Mouse (Mus musculus) midbrain, embryonic 11.5 days (tissue): ENCODE measurements around the gene Zfp839. TPM values are rescaled to one million over a fixed set of nuclear protein-coding genes. Genes with fewer than 3 reads are reported as not detected.
A peak's percentile ranks its signal among the peaks of the same experiment; 100 is the strongest.

Experiments
- ATAC-seq: fragments of 200-750 bp; cut with Nextera tagmentation; 2 replicates; pipeline ENCODE4 v1.8.0; 2017; ENCODE audit warnings: moderate TSS enrichment, moderate library complexity; ENCODE audit not compliant: low FRiP score
- DNase-seq: peaks from one replicate; pipeline ENCODE4 v3.0.0; 2015; ENCODE audit warnings: low spot score; ENCODE audit errors: missing footprints
- H3K27ac ChIP-seq: fragments of 300-500 bp; sonication (generic); 2 replicates; pipeline ENCODE4 v1.5.1; 2014; ENCODE audit warnings: low read depth, low read length
- H3K27me3 ChIP-seq: fragments of 300-500 bp; sonication (generic); 2 replicates; pipeline ENCODE4 v1.6.1; 2014; ENCODE audit warnings: mild to moderate bottlenecking, low read length, moderate library complexity, mixed read lengths; ENCODE audit not compliant: control insufficient read depth, insufficient read depth
- H3K36me3 ChIP-seq: fragments of 300-500 bp; sonication (generic); 2 replicates; pipeline ENCODE4 v1.6.1; 2014; ENCODE audit warnings: mild to moderate bottlenecking, low read length, moderate library complexity, mixed read lengths; ENCODE audit not compliant: control insufficient read depth, insufficient read depth
- H3K4me1 ChIP-seq: fragments of 300-500 bp; sonication (generic); 2 replicates; pipeline ENCODE4 v1.6.1; 2014; ENCODE audit warnings: low read length; ENCODE audit not compliant: control insufficient read depth, insufficient read depth
- H3K4me2 ChIP-seq: fragments of 300-500 bp; sonication (generic); 2 replicates; pipeline ENCODE4 v1.6.1; 2014; ENCODE audit warnings: mild to moderate bottlenecking, moderate library complexity
- H3K4me3 ChIP-seq: fragments of 300-500 bp; sonication (generic); 2 replicates; pipeline ENCODE4 v1.5.1; 2014; ENCODE audit warnings: low read depth, low read length
- H3K9ac ChIP-seq: fragments of 300-500 bp; sonication (generic); 2 replicates; pipeline ENCODE4 v1.6.1; 2014; ENCODE audit warnings: low read length
- H3K9me3 ChIP-seq: fragments of 300-500 bp; sonication (generic); 2 replicates; pipeline ENCODE4 v1.6.1; 2016; ENCODE audit warnings: low read length; ENCODE audit not compliant: control insufficient read depth
- WGBS: fragments of 180-500 bp; shearing (Covaris S2); extraction: QIAGEN DNeasy Blood & Tissue Kit; methylation state at CpG from one replicate; pipeline ENCODE4 v1.1.7; 2014; 5-methylcytosine and 5-hydroxymethylcytosine counted together
- polyA plus RNA-seq: library from polyadenylated mRNA; unstranded; fragments of >200 nt; fragmentation: Nextera tagmentation; extraction: Ambion mirVana; gene quantifications from 2 replicates; pipeline ENCODE4 v1.2.1, GENCODE M21; 2014

The Zfp839 gene
- polyA plus RNA-seq, 1 experiment from 2014 or later = 1.8 TPM

DNA sequence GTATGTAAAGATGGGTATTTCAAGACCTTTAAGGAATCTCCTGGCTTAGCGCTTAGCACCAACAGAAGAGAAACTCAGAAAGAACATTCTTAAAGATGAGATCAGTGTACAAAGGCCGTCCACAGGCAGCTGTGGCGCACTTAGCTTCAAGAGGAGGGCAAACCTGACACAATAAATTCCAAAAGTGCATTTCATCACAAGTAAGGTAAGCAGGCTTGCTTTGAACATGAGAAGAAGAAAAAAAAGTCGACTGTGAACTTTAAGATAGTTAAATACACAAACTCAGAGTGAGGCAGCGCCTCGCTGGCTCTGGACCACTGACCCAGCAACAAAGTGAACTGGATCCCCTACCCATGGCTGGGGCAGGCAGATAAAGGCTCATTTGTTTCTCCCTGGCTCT is 13.3 kb upstream of the Zfp839 start:
- no peak for DNase-seq
- Histone ChIP-seq H3K4me2 (peak overlapping the region; percentile 12; the same call in 1 of the 2 replicates), H3K36me3 (no peaks in the 10 kb centered on the region), H3K9ac (peak overlapping the region; percentile 39; the same call in 1 of the 2 replicates), H3K4me1 (peaks cover 15% of the 10 kb centered on the region), H3K27ac (peak overlapping the region; percentile 76), H3K27me3 (no peaks in the 10 kb centered on the region), H3K9me3 (no peaks in the 10 kb centered on the region), H3K4me3 (no peak overlapping the region)
- 45% methylated on average over 6 of the region's 6 CpGs for WGBS
- no peak; the same call in 1 of the 2 replicates for ATAC-seq

DNA sequence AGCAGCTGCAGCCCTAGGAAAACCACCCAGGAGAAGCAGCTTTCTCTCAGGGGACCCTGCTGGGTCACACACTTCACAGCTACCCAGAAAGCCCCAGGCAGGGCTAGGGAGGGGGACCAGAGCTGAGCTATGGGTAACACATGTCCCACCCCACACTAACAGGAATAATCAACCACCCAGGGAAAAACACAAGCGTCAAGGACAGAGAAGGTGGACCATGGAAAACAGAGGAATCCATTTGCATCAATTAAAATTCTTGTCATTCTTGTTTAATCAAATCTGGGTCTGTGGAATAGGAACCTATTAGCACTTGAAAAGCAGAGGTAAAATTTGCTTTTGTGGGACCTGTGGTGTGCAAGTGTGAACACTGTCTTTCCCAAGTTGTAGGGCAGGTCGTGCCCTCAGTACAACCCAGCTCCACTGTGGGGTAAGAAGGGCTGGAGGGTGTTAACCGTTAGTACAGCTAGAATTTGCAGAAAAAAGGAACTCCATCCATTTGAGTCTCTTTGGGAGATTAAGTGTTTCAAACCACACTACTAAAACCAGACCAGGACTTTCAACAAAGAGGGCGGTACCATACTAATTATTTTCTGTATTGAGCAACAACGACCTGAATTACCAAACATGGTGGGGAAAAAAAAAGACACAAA is 12.7 kb upstream of the Zfp839 start:
- 38% methylated on average over 5 of the region's 5 CpGs for WGBS
- H3K27me3 ChIP-seq = no peaks in the 10 kb centered on the region
- ATAC-seq (peak; percentile 28; the same call in 1 of the 2 replicates), DNase-seq (peak; percentile 87)
- peaks cover 15% of the 10 kb centered on the region for H3K4me1 ChIP-seq
- peak overlapping the region; percentile 39; the same call in 1 of the 2 replicates for H3K9ac ChIP-seq
- peak overlapping the region; percentile 12; the same call in 1 of the 2 replicates for H3K4me2 ChIP-seq
- H3K36me3 ChIP-seq = no peaks in the 10 kb centered on the region
- no peak overlapping the region for H3K4me3 ChIP-seq
- peak overlapping the region; percentile 76 for H3K27ac ChIP-seq
- no peaks in the 10 kb centered on the region for H3K9me3 ChIP-seq

DNA sequence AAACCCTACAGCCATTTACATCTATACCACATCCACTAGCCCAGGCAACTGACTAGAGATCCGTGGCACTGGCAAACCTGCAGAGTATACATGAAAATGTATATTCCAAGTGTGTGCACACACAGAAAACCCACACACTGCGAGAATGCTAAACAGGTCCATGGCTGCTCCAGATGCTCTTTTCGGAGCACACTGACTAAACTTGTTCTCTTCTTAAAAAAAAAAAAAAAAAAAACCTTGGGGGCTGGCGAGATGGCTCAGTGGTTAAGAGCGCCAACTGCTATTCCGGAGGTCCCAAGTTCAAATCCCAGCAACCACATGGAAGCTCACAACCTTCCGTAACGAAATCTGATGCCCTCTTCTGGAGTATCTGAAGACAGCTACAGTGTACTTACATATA is 12.2 kb upstream of the Zfp839 start:
- ATAC-seq = no peak
- no peak overlapping the region for H3K4me3 ChIP-seq
- H3K4me1 ChIP-seq = peaks cover 15% of the 10 kb centered on the region
- no peaks in the 10 kb centered on the region for H3K9me3 ChIP-seq
- no peaks in the 10 kb centered on the region for H3K36me3 ChIP-seq
- DNase-seq = no peak
- 91% methylated on average over 8 of the region's 8 CpGs for WGBS
- H3K27me3 ChIP-seq = no peaks in the 10 kb centered on the region
- no peak overlapping the region for H3K4me2 ChIP-seq
- no peak overlapping the region; the same call in 1 of the 2 replicates for H3K27ac ChIP-seq
- H3K9ac ChIP-seq = no peak overlapping the region

DNA sequence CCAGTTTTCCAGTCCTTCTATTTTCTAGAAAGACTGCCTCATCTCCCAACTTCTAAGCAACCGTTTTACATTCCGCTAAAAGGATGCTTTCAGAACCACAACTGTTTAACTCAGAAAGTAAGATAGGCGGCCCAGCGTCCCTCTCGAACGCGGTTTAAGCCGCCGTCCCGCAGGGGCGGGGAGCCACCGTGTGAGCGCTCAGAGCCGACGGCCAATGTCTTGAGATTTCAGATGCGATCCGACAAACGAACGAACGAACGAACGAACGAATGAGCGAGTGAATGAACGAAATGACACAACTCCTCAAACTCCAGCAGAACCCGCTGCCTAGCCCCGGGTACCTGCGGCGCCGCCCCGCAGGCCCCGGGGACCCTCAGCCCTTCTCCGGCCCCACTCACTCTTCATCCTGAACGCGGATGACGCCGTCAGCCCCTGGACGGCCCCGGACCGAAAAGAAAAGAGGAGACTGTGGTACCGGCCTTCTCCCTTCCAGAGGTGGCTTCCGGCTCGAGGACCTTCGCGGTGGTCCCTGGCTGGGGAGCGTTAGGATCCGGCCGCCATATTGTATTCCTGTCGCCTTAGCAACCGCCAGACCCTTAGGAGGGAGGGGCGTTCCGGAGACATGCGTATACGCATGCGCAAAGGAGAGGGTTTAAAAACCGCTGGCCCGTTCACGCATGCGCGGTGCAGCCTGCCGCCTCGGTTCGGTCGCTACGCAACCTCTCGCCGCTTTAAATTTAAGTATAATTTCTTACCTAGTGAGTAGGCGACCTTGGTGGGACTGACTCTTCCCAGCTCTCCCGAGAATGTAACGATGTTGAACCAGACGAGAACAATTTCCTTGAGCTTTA is 9.5 kb upstream of the Zfp839 start, which contains the start of gene Mok:
Gene Mok (minus strand): TSS at position 592 of the 851 bp plus-strand sequence.
- H3K9ac ChIP-seq = peak within 1 kb of the TSS; percentile 58
- H3K4me1 ChIP-seq = peaks cover 18% of the 10 kb centered on the region
- ATAC-seq (peak; percentile 82), DNase-seq (peak; percentile 100)
- H3K27me3 ChIP-seq = peaks cover 5% of the 10 kb centered on the region; the same call in 1 of the 2 replicates
- peak within 1 kb of the TSS; percentile 68 for H3K4me2 ChIP-seq
- no peaks in the 10 kb centered on the region for H3K9me3 ChIP-seq
- peak within 1 kb of the TSS; percentile 80 for H3K4me3 ChIP-seq
- no peaks in the 10 kb centered on the region for H3K36me3 ChIP-seq
- WGBS = under 1% methylated on average over 70 of the region's 71 CpGs
- no peak within 1 kb of the TSS; the same call in 1 of the 2 replicates for H3K27ac ChIP-seq

DNA sequence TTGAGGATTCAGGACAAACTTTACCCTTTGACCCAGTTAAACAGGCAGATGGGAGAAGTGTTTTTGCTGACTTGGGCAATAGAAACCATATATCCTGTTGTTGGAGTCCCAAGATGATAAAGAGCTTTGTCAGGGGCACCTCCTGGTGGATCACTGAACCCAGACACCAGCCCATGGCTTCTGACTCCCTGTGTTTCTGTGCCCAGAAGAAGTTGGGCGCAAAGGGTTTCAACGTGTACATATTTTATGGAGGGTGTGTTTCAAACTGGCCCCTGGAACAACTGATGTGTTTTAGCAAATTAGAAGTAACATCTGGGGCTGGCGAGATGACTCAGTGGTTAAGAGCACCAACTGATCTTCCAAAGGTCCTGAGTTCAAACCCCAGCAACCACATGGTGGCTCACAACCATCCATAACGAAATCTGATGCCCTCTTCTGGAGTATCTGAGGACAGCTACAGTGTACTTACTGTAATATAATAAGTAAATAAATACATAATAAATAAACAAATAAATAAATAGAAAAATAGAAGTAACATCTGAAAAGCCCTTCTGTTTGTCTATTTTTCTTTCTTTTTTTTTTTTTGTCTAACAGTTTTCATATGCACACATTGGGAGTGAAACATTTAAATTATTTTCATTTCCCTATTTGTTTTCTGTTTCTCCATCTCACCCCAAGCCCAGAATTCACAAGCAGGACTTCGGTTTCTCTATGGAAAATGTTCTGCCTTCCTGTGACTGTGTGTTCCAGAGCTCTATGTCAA is 8.1 kb upstream of the Zfp839 start:
- WGBS = 65% methylated on average over 5 of the region's 5 CpGs
- Histone ChIP-seq H3K4me1 (peaks cover 22% of the 10 kb centered on the region), H3K4me3 (no peak overlapping the region), H3K27ac (no peak overlapping the region), H3K36me3 (no peaks in the 10 kb centered on the region), H3K9me3 (no peaks in the 10 kb centered on the region), H3K9ac (no peak overlapping the region), H3K4me2 (no peak overlapping the region), H3K27me3 (peaks cover 5% of the 10 kb centered on the region; the same call in 1 of the 2 replicates)
- ATAC-seq = no peak
- DNase-seq = peak; percentile 79

DNA sequence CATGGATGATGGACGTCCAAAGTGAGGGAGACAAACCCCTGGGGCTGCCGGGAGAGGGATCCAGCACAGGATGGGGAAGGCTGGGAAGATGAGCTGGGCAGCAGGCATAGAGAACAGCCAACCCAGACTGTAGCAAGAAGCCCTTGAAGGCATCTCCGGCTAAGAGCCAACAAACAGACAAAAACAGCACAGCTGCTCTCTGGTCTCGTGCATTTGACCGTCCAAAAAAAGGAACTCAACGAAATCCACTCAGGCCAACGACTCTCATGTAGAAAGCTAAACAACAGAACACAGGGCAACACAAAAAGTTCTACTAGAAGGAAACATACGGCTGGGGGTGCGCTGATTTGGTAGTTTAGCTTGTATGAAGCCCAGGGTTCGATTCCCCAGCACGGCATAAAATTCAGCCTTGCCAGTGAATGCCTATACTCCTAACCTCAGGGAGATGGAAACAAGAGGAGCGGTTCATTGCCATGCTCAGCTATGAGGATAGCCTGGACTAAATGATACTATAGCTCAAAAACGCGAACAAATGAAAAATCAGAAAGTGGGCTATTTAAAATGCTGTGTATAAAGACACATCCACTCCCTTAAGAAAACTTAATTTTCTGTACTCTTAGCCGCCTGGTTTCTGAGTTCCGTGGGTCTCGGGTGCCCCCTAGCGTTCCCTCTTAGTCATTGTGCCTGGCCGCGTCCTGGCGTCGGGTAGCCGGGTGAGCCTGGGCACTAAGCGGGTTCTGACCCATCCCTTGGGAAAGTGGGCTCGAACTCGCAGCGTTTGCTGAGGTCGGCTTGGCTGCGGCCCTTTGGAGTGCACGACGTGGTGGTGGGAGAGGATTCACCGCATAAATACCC is 6.6 kb upstream of the Zfp839 start:
- peaks cover 5% of the 10 kb centered on the region; the same call in 1 of the 2 replicates for H3K27me3 ChIP-seq
- ATAC-seq (no peak; the same call in 1 of the 2 replicates), DNase-seq (peak; percentile 99)
- peak overlapping the region; percentile 64 for H3K4me2 ChIP-seq
- peaks cover 15% of the 10 kb centered on the region for H3K4me1 ChIP-seq
- no peaks in the 10 kb centered on the region for H3K9me3 ChIP-seq
- no peak overlapping the region; the same call in 1 of the 2 replicates for H3K9ac ChIP-seq
- 19% methylated on average over 32 of the region's 32 CpGs for WGBS
- peak overlapping the region; percentile 42 for H3K4me3 ChIP-seq
- no peak overlapping the region for H3K27ac ChIP-seq
- H3K36me3 ChIP-seq = no peaks in the 10 kb centered on the region

DNA sequence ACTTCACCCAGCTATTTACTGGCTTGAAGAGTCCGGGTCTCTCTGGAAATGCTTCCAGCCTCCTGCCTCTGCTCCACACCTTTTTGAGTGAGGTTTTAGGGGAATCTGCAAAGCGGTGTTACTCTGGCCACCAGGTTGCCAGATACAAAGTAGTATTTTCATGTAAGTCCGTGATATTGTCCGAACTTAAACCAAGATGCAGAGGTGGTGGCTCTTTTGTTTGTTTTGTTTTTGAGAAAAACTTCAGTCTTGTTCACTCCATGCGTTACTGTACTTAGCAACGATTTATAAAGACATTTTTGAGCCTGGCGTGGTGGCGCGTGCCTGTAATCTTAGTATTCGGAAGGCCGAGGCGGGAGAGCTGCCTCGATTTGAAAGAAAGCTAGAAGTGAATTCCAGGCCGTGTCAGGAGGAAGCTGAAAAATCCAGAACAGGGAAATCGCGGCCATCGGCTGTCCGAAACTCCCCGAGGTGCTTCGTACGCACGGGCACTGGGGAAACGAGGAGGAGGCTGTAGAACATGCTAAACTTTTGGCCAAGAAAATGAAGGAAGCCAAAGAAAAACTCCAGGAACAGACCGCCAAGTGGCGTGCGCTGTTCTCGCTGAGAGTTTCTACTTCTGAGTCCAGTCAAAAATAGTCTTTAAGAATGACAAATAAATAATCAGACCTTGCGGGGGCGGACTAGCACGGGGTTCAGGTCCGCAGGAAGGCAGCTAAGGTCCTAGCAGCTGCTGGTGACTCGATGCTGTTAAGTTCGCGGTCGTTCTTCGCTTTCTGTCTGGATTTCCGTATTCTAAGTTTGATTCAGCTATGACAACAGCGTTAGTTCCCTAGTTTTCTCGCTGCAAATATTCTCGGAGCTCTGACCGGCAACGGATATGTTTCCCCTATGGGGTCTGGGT is 5.6 kb upstream of the Zfp839 start:
- H3K36me3 ChIP-seq = no peaks in the 10 kb centered on the region
- peaks cover 15% of the 10 kb centered on the region for H3K4me1 ChIP-seq
- H3K9ac ChIP-seq = peak overlapping the region; percentile 55
- ATAC-seq = 0 out of 2 replicates have a peak, but pooled peaks have one; percentile 14
- DNase-seq = peak; percentile 94
- peak overlapping the region; percentile 64 for H3K4me2 ChIP-seq
- WGBS = under 1% methylated on average over 42 of the region's 42 CpGs
- no peaks in the 10 kb centered on the region for H3K9me3 ChIP-seq
- peak overlapping the region; percentile 42 for H3K4me3 ChIP-seq
- peaks cover 5% of the 10 kb centered on the region; the same call in 1 of the 2 replicates for H3K27me3 ChIP-seq
- H3K27ac ChIP-seq = no peak overlapping the region
